Mouse (Mus musculus): ENCODE measurements around the gene Obp1a. TPM values are rescaled to one million over a fixed set of nuclear protein-coding genes. Genes with fewer than 3 reads are reported as not detected.

The Obp1a gene
- polyA plus RNA-seq (2012; rRNA removed), result not detected in 2 replicates

DNA sequence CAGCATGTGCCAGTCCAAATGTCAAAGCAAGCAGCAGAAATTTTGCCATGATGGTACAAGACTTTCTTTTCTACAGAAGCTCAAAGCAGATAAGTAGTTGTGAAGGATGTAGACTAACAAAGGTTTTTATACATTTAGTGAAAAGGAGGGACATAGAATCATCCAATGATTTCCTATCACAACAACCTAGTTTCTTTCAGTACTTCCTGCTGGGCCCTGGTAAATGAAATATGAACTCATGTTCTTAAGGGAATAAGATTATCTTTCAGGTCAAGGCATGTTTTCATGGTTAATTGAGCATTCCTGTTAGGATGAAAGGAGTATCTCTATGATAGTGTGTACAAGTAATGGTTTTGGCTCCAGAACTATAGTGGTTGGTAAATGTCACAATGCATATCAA, at the start of gene Obp1a:
TSS of gene Obp1a (minus strand) at position 101 of the 400 bp plus-strand sequence.
- no peak for TF ChIP-seq POLR2A (IDR thresholded peaks at IDR 0.05; ENCODE audit: borderline replicate concordance, insufficient read depth, low read length)
- TF ChIP-seq CTCF (IDR thresholded peaks at IDR 0.05; ENCODE audit: borderline replicate concordance, insufficient read depth, low read depth, low read length), result no peak

DNA sequence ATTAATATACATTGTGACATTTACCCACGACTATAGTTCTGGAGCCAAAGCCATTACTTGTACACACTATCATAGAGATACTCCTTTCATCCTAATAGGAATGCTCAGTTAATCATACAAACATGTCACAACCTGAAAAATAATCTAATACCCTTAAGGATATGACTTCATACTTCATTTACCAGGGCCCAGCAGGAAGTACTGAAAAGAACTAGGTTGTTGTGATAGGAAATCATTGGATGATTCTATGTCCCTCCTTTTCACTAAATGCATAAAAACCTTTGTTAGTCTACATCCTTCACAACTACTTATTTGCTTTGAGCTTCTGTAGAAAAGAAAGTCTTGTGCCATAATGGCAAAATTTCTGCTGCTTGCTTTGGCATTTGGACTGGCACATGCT, 34.0 kb upstream of the Obp1a start, which contains the start of gene Gm5938:
TSS of gene Gm5938 (plus strand) at position 301 of the 400 bp plus-strand sequence.
- 57% methylated on average over 1 of the region's 1 CpGs for WGBS
- no peak within 1 kb of the TSS for H3K4me3 ChIP-seq (replicated peaks; ENCODE audit: insufficient read depth, low read depth, low read length)
- H3K27ac ChIP-seq (ENCODE audit: insufficient read depth, low read length), result no peak within 1 kb of the TSS
- no peaks in the 10 kb centered on the region for H3K4me1 ChIP-seq (ENCODE audit: control insufficient read depth, insufficient read depth, low read length)
- TF ChIP-seq POLR2A (IDR thresholded peaks at IDR 0.05; ENCODE audit: borderline replicate concordance, insufficient read depth, low read length), result no peak
- TF ChIP-seq CTCF (IDR thresholded peaks at IDR 0.05; ENCODE audit: borderline replicate concordance, insufficient read depth, low read depth, low read length), result no peak
- no peak for DNase-seq
- H3K27me3 ChIP-seq (ENCODE audit: control insufficient read depth, insufficient read depth, low read length), result no peaks in the 10 kb centered on the region

More for the DNA sequence above, at the start of gene Obp1a:
- Histone ChIP-seq H3K4me1 (ENCODE audit: control insufficient read depth, insufficient read depth, low read length) (no peaks in the 10 kb centered on the region), H3K4me3 (replicated peaks; ENCODE audit: insufficient read depth, low read depth, low read length) (no peak within 1 kb of the TSS), H3K27me3 (ENCODE audit: control insufficient read depth, insufficient read depth, low read length) (no peaks in the 10 kb centered on the region), H3K27ac (ENCODE audit: insufficient read depth, low read length) (no peak within 1 kb of the TSS)
- DNase-seq, result no peak

Other genes starting within 250 kb of the Obp1a start
- gene Pbsn, start 237.8 kb downstream of the Obp1a start, polyA plus RNA-seq (2012; rRNA removed), result not detected in 2 replicates
- gene Gm14744, start 226.6 kb downstream of the Obp1a start, polyA plus RNA-seq (2012; rRNA removed), result not detected in 2 replicates
- gene 5430402E10Rik, start 166.3 kb downstream of the Obp1a start, polyA plus RNA-seq (2012; rRNA removed), result not detected in 2 replicates
- gene Gm5938, start 34.1 kb upstream of the Obp1a start, polyA plus RNA-seq (2012; rRNA removed), result not detected in 2 replicates
- not detected in 2 replicates for gene Obp1b, start 95.4 kb upstream of the Obp1a start, polyA plus RNA-seq (2012; rRNA removed)
- not detected in 2 replicates for gene Gm14743, start 154.5 kb upstream of the Obp1a start, polyA plus RNA-seq (2012; rRNA removed)